Mouse (Mus musculus) hindbrain, embryonic 14.5 days (tissue): Measurements from ENCODE around the gene Inip. TPM values are rescaled to one million over a fixed set of nuclear protein-coding genes. Genes with fewer than 3 reads are reported as not detected.

Experiments
- polyA plus RNA-seq: library from polyadenylated mRNA; unstranded; fragments of >200 nt; fragmentation: Nextera tagmentation; extraction: Ambion mirVana; gene quantifications from 2 replicates; pipeline ENCODE4 v1.2.1, GENCODE M21; 2014

The Inip gene
- polyA plus RNA-seq, 1 experiment from 2014 or later = 52.2 TPM

Other genes with a start within 250 kb of the Inip start
- 38.1 and 41.7 TPM in 2 replicates for gene Hsdl2, start 220.0 kb downstream of the Inip start, polyA plus RNA-seq
- gene E130308A19Rik, start 175.4 kb downstream of the Inip start, polyA plus RNA-seq = 54.7 and 59.9 TPM in 2 replicates
- 21.9 and 29.2 TPM in 2 replicates for gene Snx30, start 4.3 kb upstream of the Inip start, polyA plus RNA-seq
- gene Slc46a2, start 113.5 kb upstream of the Inip start, polyA plus RNA-seq = not detected in 2 replicates
- not detected in 2 replicates for gene Mup4, start 159.1 kb upstream of the Inip start, polyA plus RNA-seq
- not detected in 2 replicates for gene Mup6, start 162.7 kb upstream of the Inip start, polyA plus RNA-seq